Mouse (Mus musculus) liver, embryonic 14.5 days (tissue): ENCODE measurements around the gene Gm16223.

ENCODE experiments used
- CTCF ChIP-seq: IDR thresholded peaks from 2 replicates; pipeline ENCODE4 v1.5.1; 2016; ENCODE audit warnings: antibody characterized with exemption, low read depth, control low read depth
- EP300 ChIP-seq: IDR thresholded peaks from 2 replicates; pipeline ENCODE4 v1.6.1; 2016; ENCODE audit warnings: antibody characterized with exemption, low read depth

DNA sequence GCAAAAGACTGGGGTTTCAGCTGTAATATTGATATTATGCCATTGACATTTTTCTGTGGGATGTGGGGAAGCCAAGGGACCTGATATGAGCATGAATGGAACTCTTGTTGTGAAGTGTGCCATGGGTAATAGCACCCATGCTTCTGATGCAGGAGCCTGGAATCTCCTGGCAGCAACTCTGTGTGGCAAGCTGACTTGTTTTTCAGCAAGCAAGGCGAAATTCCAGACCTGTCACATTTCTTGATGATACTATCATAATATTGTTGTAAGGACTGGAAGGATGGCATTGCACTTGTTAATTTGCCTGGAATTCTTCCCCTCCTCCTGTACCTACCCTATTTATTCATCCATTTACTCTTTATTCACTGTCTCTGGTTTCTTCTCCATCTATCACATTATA, 44.2 kb upstream of the Gm16223 start:
- TF ChIP-seq CTCF: no peak
- TF ChIP-seq EP300: no peak
